Mouse (Mus musculus): ENCODE measurements around the gene Nap1l1. TPM values are rescaled to one million over a fixed set of nuclear protein-coding genes. Genes with fewer than 3 reads are reported as not detected.

Nap1l1 gene
- polyA plus RNA-seq, 1 experiment from 2014 or later, result 441 TPM

DNA sequence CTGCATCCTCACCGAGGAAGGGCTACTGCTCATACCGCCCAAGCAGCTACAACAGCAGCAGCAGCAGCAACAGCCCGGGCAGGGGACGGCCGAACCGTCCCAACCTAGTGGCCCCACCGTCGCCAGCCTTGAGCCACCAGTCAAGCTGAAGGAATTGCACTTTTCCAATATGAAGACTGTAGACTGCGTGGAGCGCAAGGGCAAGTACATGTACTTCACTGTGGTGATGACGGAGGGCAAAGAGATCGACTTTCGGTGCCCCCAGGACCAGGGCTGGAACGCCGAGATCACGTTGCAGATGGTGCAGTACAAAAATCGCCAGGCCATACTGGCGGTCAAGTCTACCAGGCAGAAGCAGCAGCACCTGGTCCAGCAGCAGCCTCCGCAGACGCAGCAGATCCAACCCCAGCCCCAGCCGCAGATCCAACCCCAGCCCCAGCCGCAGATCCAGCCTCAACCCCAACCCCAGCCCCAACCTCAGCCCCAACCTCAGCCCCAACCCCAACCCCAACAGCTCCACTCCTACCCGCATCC, 34.0 kb downstream of the Nap1l1 start:
- peak overlapping the region; percentile 82 for H3K9ac ChIP-seq (ENCODE audit: low read length)
- H3K4me1 ChIP-seq (replicated peaks; ENCODE audit: control insufficient read depth, insufficient read depth, low read length), result 0 out of 2 replicates have a peak, but pooled peaks cover 2% of the 10 kb centered on the region
- ATAC-seq (replicated peaks; ENCODE audit: low FRiP score) (peak; percentile 42), DNase-seq (ENCODE audit: low spot score) (peak; percentile 82)
- no peaks in the 10 kb centered on the region for H3K9me3 ChIP-seq (ENCODE audit: control insufficient read depth, low read length)
- H3K27me3 ChIP-seq (ENCODE audit: control insufficient read depth, insufficient read depth, low read length), result no peaks in the 10 kb centered on the region
- WGBS, result under 1% methylated on average over 23 of the region's 23 CpGs
- H3K4me2 ChIP-seq (ENCODE audit: low read depth, low read length, severe bottlenecking), result peak overlapping the region; percentile 95
- peak overlapping the region; percentile 68 for H3K4me3 ChIP-seq (ENCODE audit: low read depth, low read length)
- H3K36me3 ChIP-seq (ENCODE audit: control insufficient read depth, insufficient read depth, low read length), result no peaks in the 10 kb centered on the region
- peak overlapping the region; percentile 64 for H3K27ac ChIP-seq (ENCODE audit: low read depth, low read length)

GRCm38 (mm10) chr10:111507460-111508211, 34.6 kb downstream of the Nap1l1 start:
- no peak for DNase-seq (ENCODE audit: low spot score)
- peak; percentile 25; the same call in 1 of the 2 replicates for ATAC-seq (replicated peaks; ENCODE audit: low FRiP score)
- H3K4me2 ChIP-seq (ENCODE audit: low read depth, low read length, severe bottlenecking), result peak overlapping the region; percentile 95
- no peak overlapping the region for H3K27ac ChIP-seq (ENCODE audit: low read depth, low read length)
- H3K9ac ChIP-seq (ENCODE audit: low read length), result peak overlapping the region; percentile 82
- no peaks in the 10 kb centered on the region for H3K27me3 ChIP-seq (ENCODE audit: control insufficient read depth, insufficient read depth, low read length)
- H3K9me3 ChIP-seq (ENCODE audit: control insufficient read depth, low read length), result no peaks in the 10 kb centered on the region
- under 1% methylated on average over 38 of the region's 38 CpGs for WGBS
- H3K36me3 ChIP-seq (ENCODE audit: control insufficient read depth, insufficient read depth, low read length), result no peaks in the 10 kb centered on the region
- peak overlapping the region; percentile 68 for H3K4me3 ChIP-seq (ENCODE audit: low read depth, low read length)
- 0 out of 2 replicates have a peak, but pooled peaks cover 2% of the 10 kb centered on the region for H3K4me1 ChIP-seq (replicated peaks; ENCODE audit: control insufficient read depth, insufficient read depth, low read length)

DNA sequence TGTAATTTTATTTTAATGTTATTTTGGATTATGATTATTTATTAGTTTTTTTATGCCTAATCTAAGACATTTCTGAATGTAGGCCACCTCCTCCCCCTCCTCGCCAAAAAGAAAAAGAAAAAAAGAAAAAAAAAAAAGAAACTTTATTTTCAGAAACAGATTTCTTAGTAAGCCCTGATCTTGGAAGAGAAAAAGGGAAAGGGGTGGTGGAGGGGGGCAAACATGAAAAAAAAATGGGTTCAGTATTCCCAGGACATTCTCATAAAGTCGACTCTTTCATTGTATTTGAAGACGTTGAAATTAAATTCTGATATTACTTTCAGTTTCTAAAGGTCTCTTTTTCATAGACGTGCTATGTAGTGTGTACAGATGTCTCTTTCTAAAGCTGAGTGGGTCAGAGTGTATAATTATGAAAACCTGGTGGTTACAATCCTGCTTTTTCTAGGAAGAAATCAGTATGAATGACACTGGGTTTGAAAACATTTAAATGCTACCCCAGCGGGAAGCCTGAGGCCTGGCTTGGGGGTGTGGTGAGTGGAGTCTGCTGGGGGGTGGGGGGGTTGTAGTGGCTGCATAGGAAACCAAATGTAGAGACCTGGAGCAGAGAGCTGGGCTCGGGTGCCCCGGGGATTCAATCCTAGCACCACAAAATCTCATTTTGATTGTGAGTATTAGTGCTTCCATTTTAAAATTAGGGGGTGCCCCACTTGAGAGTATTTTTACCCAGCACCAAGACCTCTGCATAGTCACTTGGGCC, 35.5 kb downstream of the Nap1l1 start:
- 6% methylated on average over 7 of the region's 7 CpGs for WGBS

GRCm38 (mm10) chr10:111509103-111509784, 36.2 kb downstream of the Nap1l1 start:
- ATAC-seq (replicated peaks; ENCODE audit: low FRiP score) (no peak), DNase-seq (ENCODE audit: low spot score) (no peak)
- Histone ChIP-seq H3K36me3 (ENCODE audit: control insufficient read depth, insufficient read depth, low read length) (no peaks in the 10 kb centered on the region), H3K27ac (ENCODE audit: low read depth, low read length) (no peak overlapping the region), H3K4me2 (ENCODE audit: low read depth, low read length, severe bottlenecking) (no peak overlapping the region), H3K9me3 (ENCODE audit: control insufficient read depth, low read length) (no peaks in the 10 kb centered on the region), H3K27me3 (ENCODE audit: control insufficient read depth, insufficient read depth, low read length) (no peaks in the 10 kb centered on the region), H3K4me3 (ENCODE audit: low read depth, low read length) (no peak overlapping the region; the same call in 1 of the 2 replicates), H3K4me1 (replicated peaks; ENCODE audit: control insufficient read depth, insufficient read depth, low read length) (0 out of 2 replicates have a peak, but pooled peaks cover 2% of the 10 kb centered on the region), H3K9ac (ENCODE audit: low read length) (no peak overlapping the region)
- 27% methylated on average over 8 of the region's 8 CpGs for WGBS

More for the DNA sequence above, 35.5 kb downstream of the Nap1l1 start:
- Histone ChIP-seq H3K4me3 (ENCODE audit: low read depth, low read length) (peak overlapping the region; percentile 68), H3K27ac (ENCODE audit: low read depth, low read length) (no peak overlapping the region), H3K4me2 (ENCODE audit: low read depth, low read length, severe bottlenecking) (peak overlapping the region; percentile 95; the same call in 1 of the 2 replicates), H3K36me3 (ENCODE audit: control insufficient read depth, insufficient read depth, low read length) (no peaks in the 10 kb centered on the region), H3K9me3 (ENCODE audit: control insufficient read depth, low read length) (no peaks in the 10 kb centered on the region), H3K4me1 (replicated peaks; ENCODE audit: control insufficient read depth, insufficient read depth, low read length) (0 out of 2 replicates have a peak, but pooled peaks cover 2% of the 10 kb centered on the region), H3K9ac (ENCODE audit: low read length) (no peak overlapping the region), H3K27me3 (ENCODE audit: control insufficient read depth, insufficient read depth, low read length) (no peaks in the 10 kb centered on the region)
- no peak for ATAC-seq (replicated peaks; ENCODE audit: low FRiP score)
- DNase-seq (ENCODE audit: low spot score), result no peak

GRCm38 (mm10) chr10:111509981-111510380, 37.0 kb downstream of the Nap1l1 start:
- no peak overlapping the region for H3K4me3 ChIP-seq (ENCODE audit: low read depth, low read length)
- ATAC-seq (replicated peaks; ENCODE audit: low FRiP score) (no peak), DNase-seq (ENCODE audit: low spot score) (no peak)
- H3K27me3 ChIP-seq (ENCODE audit: control insufficient read depth, insufficient read depth, low read length), result no peaks in the 10 kb centered on the region
- no peak overlapping the region for H3K27ac ChIP-seq (ENCODE audit: low read depth, low read length)
- 0 out of 2 replicates have a peak, but pooled peaks cover 2% of the 10 kb centered on the region for H3K4me1 ChIP-seq (replicated peaks; ENCODE audit: control insufficient read depth, insufficient read depth, low read length)
- no peak overlapping the region for H3K4me2 ChIP-seq (ENCODE audit: low read depth, low read length, severe bottlenecking)
- H3K9me3 ChIP-seq (ENCODE audit: control insufficient read depth, low read length), result no peaks in the 10 kb centered on the region
- 86% methylated on average over 7 of the region's 7 CpGs for WGBS
- no peaks in the 10 kb centered on the region for H3K36me3 ChIP-seq (ENCODE audit: control insufficient read depth, insufficient read depth, low read length)
- no peak overlapping the region for H3K9ac ChIP-seq (ENCODE audit: low read length)

DNA sequence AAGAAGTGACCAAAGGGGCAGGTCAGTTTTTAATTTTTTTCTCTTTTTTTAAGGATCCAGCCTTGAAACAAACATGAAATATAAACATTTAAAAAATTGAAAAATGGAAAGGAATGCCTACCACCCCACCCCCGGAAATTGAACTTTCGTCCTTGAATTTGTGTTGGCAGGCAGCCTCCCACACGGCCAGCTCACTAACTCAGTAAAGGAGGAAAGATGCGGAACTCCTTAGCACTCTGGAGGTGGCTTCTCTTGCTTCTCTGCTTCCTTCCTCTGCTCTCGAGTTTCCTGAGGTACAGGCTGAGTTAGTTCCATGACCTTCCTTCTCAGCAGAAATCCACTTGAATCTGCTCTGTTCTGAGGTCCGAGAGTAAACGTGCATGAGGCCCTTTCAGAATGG, 37.8 kb downstream of the Nap1l1 start:
- Histone ChIP-seq H3K4me2 (ENCODE audit: low read depth, low read length, severe bottlenecking) (no peak overlapping the region), H3K4me1 (replicated peaks; ENCODE audit: control insufficient read depth, insufficient read depth, low read length) (0 out of 2 replicates have a peak, but pooled peaks cover 2% of the 10 kb centered on the region), H3K9me3 (ENCODE audit: control insufficient read depth, low read length) (no peaks in the 10 kb centered on the region), H3K9ac (ENCODE audit: low read length) (no peak overlapping the region), H3K27ac (ENCODE audit: low read depth, low read length) (no peak overlapping the region), H3K27me3 (ENCODE audit: control insufficient read depth, insufficient read depth, low read length) (no peaks in the 10 kb centered on the region), H3K36me3 (ENCODE audit: control insufficient read depth, insufficient read depth, low read length) (no peaks in the 10 kb centered on the region), H3K4me3 (ENCODE audit: low read depth, low read length) (no peak overlapping the region)
- 59% methylated on average over 7 of the region's 7 CpGs for WGBS
- DNase-seq (ENCODE audit: low spot score) (no peak), ATAC-seq (replicated peaks; ENCODE audit: low FRiP score) (no peak)

GRCm38 (mm10) chr10:111512036-111512568, 39.1 kb downstream of the Nap1l1 start:
- 87% methylated on average over 10 of the region's 10 CpGs for WGBS

More at GRCm38 (mm10) chr10:111512036-111512568, 39.1 kb downstream of the Nap1l1 start:
- Histone ChIP-seq H3K4me3 (ENCODE audit: low read depth, low read length) (no peak overlapping the region), H3K9ac (ENCODE audit: low read length) (no peak overlapping the region), H3K4me2 (ENCODE audit: low read depth, low read length, severe bottlenecking) (no peak overlapping the region), H3K9me3 (ENCODE audit: control insufficient read depth, low read length) (no peaks in the 10 kb centered on the region), H3K27me3 (ENCODE audit: control insufficient read depth, insufficient read depth, low read length) (no peaks in the 10 kb centered on the region), H3K4me1 (replicated peaks; ENCODE audit: control insufficient read depth, insufficient read depth, low read length) (0 out of 2 replicates have a peak, but pooled peaks cover 2% of the 10 kb centered on the region), H3K27ac (ENCODE audit: low read depth, low read length) (no peak overlapping the region), H3K36me3 (ENCODE audit: control insufficient read depth, insufficient read depth, low read length) (no peaks in the 10 kb centered on the region)
- DNase-seq (ENCODE audit: low spot score), result no peak
- no peak for ATAC-seq (replicated peaks; ENCODE audit: low FRiP score)
